Mouse (Mus musculus): ENCODE measurements around the gene Fasl.

The Fasl gene
- long read RNA-seq, experiment 1, result 0 reads
- long read RNA-seq, experiment 2, result 0 reads

DNA sequence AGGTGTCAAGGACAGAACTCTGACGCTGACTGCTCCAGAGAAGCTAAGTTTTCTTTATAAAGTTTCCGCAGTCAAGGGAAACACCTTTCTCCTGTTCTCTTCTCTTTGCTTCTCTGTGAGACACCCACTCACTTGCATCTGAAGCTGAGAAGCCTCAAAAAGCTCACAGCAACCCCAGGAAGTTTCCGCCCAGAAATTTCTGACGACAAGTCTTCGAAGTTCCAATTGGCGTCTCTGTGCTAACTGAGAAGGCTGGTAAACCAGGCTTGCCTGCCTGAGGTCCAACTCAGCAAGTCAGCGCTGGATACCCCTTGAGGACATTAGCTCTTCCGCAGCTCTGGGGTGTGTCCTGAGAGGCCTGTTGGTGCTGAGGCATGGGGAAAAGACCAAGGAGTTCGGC, at the start of gene Fasl:
TSS of gene Fasl (minus strand) at position 157 of the 400 bp plus-strand sequence.
- intact Hi-C loops (cut with DNase I), result no loop called here

DNA sequence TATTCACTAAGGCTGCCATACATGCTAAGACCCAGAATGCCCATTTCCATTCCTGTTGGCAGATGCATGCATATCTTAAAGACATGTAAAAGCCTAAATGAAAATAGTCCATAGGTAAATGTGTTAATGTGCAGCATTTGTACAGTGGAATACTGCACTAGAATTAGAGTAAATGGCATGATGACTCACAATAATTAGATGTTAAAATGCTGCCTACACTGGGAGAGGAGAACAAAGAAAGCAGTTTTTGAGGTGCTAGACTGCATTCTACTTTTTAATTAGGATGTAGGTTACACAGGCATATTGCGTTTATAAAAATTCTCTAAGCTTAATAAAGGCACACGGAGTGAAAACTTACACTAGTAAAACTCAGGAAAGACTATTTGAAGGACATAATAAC, 38.4 kb upstream of the Fasl start:
- intact Hi-C loops (cut with DNase I), result no loop called here

DNA sequence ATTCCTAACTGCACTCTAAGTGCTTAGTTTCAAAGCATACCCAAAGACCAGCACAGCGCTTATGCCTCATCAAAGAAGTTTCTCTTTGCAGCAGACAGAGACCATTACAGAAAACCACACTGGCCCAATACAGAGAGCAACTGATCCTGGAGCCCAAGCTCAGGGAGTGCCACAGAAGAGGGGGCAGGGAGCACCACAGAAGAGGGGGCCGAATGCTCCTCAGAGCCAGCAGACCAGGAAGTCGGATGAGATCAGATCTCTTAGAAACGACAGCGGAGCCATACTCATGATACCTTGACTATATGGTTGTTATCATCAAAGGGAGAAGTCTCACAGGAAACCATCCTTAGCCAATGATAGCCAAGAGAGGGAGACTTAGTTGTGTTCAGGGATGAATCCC, 21.1 kb upstream of the Fasl start:
- intact Hi-C loops (cut with DNase I), result no loop called here

GRCm38 (mm10) chr1:161808980-161809379, 20.7 kb upstream of the Fasl start:
- intact Hi-C loops (cut with DNase I), result no loop called here

- intact Hi-C loops (cut with DNase I), result no loop called here
These were observed 16.3 kb upstream of the Fasl start for GRCm38 (mm10) chr1:161804541-161804971.

DNA sequence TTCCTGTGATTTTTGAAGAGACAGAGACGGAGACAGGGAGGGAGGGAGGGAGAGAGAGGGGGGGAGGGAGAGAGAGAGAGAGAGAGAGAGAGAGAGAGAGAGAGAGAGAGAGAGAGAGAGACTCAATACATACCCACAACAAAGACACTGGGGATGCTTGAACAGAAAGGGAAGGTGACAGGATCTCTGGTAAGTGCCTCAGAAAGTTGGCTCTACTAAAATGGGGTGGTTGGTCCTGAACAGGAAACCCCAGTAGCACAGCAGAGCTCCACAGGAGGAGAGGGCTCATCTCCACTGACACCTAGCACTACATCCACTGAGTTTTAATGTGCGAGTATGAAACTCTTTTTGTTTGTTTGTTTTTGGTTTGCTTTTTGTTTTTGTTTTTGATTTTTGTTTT, 13.0 kb upstream of the Fasl start:
- intact Hi-C loops (cut with DNase I), result no loop called here

DNA sequence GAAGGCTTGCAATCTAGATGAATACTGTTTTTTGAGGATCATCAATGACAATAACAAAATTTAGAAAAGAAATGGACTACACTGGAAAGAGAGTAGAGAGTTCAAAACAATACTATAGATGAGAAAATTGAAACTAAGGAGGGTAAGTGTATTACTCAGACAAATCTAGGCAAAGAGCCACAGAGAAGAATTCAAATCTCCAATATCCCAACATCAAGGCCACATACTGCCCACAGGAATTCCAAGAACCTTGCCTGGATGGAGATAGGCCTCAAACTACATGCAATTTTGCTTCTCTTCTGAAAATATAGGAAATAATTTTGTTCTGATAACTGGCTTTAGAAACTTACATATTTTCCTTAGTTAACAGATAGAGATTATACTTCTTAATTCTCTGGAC, 12.0 kb upstream of the Fasl start:
- intact Hi-C loops (cut with DNase I), result no loop called here

DNA sequence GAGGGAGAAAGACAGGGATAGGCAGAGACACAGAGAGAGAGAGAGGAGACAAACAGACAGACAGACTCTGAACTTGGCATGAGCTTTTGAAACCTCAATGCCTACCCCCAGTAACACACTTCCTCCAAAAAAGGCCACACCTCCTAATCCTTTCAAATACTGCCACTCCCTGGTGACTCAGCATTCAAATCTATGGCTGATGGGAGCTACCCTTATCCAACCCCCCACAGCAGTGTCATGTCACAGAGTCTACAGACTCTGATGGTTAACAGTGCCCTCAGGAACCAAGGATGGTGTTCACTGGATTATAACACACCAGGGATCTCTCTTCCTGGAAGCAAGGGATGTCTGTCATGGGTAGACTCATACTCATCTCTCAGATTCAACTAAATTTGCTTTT, 11.5 kb upstream of the Fasl start:
- intact Hi-C loops (cut with DNase I), result no loop called here

DNA sequence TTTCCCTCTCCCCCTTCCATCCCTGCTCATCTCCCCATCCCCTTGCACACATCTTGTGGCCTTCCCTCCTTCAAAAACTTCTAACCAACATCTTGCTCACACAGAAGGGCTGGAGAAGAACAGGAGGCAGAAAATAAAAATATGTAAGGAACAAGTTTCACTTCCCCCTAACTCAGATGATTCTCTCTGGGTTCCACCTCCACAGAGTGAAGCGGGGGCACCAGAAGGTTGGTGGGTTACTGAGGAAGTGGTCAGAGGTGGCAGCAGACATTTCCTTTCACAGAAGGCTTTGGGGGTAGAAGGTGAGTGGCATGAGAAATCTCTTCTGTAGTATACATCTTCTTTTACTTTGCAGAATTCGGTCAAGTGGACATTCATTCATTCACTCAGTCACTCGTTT, 10.6 kb upstream of the Fasl start:
- intact Hi-C loops (cut with DNase I), result no loop called here

- intact Hi-C loops (cut with DNase I), result no loop called here
These were observed 6.3 kb upstream of the Fasl start for GRCm38 (mm10) chr1:161794447-161795211.

- intact Hi-C loops (cut with DNase I), result no loop called here
These were observed 5.0 kb upstream of the Fasl start for GRCm38 (mm10) chr1:161793321-161793720.

DNA sequence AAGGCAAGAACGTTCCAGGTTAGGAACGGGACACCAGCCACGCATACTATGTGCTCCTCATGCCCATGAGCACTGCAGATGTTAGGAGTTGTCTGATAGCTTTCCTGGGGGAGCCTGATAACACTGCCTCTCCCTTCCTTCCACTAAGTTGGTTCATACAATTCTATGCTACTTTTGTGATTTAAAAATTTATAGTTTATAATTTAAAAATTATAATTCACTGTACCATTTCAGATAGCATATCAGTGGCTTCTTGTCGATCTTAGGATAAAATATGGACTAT, 4.3 kb upstream of the Fasl start:
- intact Hi-C loops (cut with DNase I), result no loop called here

DNA sequence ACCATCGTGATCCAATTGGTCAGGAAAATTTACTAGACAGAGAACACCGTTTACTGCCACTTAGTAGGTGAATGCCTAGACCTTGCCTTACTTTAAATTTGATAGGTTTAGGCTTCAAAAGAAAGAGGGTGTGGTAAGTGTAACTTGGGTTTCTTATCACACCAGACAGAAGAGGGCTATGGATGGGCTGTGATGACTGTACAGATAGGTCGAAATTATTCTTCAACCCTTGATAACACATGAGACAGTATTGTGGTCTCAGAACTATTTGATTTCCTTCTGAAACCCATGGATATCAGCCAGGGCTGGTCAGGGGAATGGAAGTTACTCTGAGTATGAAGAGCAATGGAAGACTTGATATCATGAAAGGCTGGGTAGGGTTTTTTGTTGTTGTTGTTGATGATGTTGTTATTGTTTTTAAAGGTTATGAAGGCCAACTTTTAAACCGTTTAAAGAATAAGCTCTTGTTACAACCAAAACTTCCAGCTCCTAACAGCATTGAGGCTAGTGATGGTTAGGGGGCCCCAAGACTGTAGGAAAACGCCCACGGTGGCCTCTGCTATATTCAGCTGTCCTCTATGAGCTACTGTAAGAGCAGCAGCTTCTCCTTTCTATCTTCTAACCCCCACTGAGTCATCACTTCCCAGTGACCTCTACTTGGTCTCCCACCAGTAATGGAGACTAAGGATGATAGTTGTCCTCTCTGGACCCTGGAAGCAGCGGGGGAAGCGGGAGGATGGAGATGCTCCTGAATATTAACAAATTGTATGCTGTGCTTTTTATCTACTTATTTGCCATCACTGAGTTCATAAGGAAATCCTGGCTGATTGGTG, 3.8 kb upstream of the Fasl start:
- intact Hi-C loops (cut with DNase I), result no loop called here

DNA sequence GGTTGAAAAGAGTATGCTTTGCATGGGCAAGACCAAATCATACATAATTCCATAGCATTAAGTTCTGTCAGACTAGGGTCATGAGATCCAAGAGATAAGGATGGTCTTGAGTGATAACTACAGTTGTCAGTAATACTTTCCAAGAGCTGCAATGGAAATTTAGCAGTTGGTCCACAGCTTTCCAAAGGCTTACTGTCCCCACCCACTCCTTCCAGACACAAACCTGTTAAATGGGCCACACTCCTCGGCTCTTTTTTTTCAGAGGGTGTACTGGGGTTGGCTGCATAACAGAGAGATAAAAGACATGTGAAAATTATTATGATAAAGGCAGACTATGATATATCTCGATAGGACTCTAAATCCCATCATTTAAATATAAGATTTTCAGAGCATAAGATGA, 5.6 kb downstream of the Fasl start:
- intact Hi-C loops (cut with DNase I), result no loop called here

GRCm38 (mm10) chr1:161781594-161781993, 6.7 kb downstream of the Fasl start:
- intact Hi-C loops (cut with DNase I), result no loop called here

DNA sequence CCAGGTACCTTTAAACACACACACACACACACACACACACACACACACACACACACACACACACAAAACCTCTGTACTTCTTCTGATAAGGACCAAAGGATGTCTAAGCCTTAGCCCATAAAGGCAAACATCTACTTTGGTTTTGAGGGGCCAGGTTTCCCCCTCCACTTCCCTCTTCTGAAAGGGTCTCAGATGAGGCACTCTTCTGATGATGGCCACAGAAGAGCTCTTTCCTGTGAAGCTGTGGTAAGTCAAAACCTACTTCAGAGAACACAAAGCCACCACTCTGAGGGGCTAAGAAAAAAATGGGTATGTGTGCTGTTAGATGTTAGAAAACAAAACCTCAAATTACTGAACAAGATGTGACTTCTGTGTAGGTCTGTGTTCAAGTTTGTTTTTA, 9.2 kb downstream of the Fasl start:
- intact Hi-C loops (cut with DNase I), result no loop called here

- intact Hi-C loops (cut with DNase I), result no loop called here
These were observed 13.1 kb downstream of the Fasl start for GRCm38 (mm10) chr1:161775151-161775550.

GRCm38 (mm10) chr1:161771293-161771692, 17.0 kb downstream of the Fasl start:
- intact Hi-C loops (cut with DNase I), result no loop called here

DNA sequence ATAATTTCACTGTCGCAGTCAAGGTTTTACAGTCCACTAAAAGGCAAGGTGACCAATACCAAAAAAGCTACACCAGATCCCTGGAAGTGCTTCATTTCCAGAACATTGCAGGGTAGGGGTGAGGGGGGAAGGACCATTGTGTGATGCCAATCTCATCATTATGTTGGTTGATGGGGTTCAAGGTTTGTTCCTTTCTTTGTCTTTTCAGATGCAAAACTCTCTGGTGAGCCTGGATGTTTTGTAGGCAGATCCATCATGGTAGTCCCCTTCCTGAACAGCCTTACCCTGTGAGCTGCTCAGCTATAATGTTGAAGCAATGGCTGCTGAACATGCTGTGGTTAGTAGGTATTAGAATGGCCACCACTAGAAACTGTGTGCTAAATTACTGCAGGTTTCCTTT, 19.0 kb downstream of the Fasl start:
- intact Hi-C loops (cut with DNase I), result no loop called here

- intact Hi-C loops (cut with DNase I), result no loop called here
These were observed 21.2 kb downstream of the Fasl start for GRCm38 (mm10) chr1:161767101-161767524.

GRCm38 (mm10) chr1:161766656-161767055, 21.6 kb downstream of the Fasl start:
- intact Hi-C loops (cut with DNase I), result no loop called here

DNA sequence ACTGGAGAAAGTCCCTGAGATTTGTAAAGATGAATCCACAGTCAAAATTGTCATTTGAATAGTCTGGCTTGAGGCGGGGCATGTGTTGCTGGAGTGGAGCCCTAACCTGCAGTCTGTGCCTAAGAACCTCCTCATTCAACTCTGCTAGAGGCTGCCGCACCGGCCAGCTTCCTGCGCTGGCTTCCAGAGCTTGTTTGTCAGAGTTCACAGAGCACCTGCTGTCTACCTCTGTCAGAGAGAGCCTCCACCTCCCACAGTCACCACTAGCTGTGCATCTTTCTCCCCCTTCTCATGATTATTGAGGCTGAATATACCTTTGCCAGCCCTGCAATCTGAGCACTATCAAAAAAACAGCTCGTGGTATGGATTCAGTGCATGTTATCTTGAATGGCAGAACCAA, 22.4 kb downstream of the Fasl start:
- intact Hi-C loops (cut with DNase I), result no loop called here

- intact Hi-C loops (cut with DNase I), result no loop called here
These were observed 23.3 kb downstream of the Fasl start for GRCm38 (mm10) chr1:161764964-161765363.

Data from adrenal gland (tissue).